Mouse (Mus musculus): ENCODE results near the gene Oprl1. TPM values are rescaled to one million over a fixed set of nuclear protein-coding genes. Genes with fewer than 3 reads are reported as not detected.

The Oprl1 gene
- polyA plus RNA-seq, 1 experiment from 2014 or later: 1.3 TPM

DNA sequence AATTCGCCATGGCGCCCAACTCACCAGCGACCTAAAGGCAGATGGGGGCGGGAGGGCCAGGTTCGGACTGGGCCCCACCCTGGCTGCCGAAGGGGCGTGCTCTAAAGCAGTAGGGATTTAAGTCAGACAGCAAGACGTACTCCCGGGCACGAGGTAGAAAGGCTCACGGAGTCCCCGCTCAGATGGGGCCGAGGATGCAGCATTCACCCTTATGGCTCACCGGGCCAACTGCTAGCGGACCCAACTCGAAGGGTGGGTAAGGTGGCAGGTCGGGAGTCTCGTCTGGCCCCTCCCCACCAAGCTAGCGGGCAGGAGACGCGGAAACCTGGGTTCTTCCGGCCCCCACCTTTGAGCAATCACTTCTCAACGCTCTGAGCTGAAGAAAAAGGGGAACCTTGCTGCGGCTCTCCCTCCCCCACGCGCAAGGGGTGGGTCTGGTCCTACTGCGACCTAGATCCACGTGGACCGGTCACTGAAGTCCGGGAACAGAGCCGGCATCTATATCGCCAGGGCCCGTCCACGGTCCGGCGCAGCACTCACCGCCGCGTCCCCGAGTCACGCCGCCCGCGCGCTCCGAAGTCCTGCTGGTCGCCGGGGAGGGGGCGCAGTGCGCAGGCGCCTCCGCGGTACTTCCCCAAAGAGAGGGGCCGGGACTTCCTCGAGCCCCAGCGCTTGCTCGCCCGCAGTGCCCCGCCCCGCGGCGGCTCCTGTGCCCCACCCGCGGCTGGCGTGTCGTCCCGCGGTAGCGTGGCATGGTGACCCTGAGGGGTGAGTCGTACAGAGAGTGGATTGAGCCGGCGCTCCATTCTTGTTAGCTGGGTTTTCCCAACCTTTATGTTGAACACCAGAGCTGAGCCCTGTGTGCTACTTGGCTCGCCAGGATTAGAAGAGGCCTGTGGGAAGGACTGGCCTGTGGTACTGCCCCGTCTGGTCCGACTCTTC, 21.2 kb upstream of the Oprl1 start, which contains the start of gene Rgs19:
Gene Rgs19, minus strand, starts transcription at position 639 of the 942 bp plus-strand sequence.
- Histone ChIP-seq H3K27ac (peak within 1 kb of the TSS; percentile 71), H3K4me3 (replicated peaks) (peak within 1 kb of the TSS; percentile 68), H3K27me3 (replicated peaks) (no peaks in the 10 kb centered on the region), H3K4me2 (peak within 1 kb of the TSS; percentile 96), H3K9me3 (no peaks in the 10 kb centered on the region), H3K9ac (peak within 1 kb of the TSS; percentile 81), H3K4me1 (peaks cover 16% of the 10 kb centered on the region), H3K36me3 (0 out of 2 replicates have a peak, but pooled peaks cover 9% of the 10 kb centered on the region)
- under 1% methylated on average over 60 of the region's 75 CpGs for WGBS
- peak; percentile 85 for ATAC-seq (ENCODE audit: insufficient read depth, low FRiP score, low read depth)

GRCm38 (mm10) chr2:181694581-181694980, 20.2 kb upstream of the Oprl1 start:
- no peaks in the 10 kb centered on the region for H3K27me3 ChIP-seq (replicated peaks)
- H3K36me3 ChIP-seq: 0 out of 2 replicates have a peak, but pooled peaks cover 1% of the 10 kb centered on the region
- no peak overlapping the region for H3K9ac ChIP-seq
- peak overlapping the region; percentile 68; the same call in 1 of the 2 replicates for H3K4me3 ChIP-seq (replicated peaks)
- no peaks in the 10 kb centered on the region for H3K9me3 ChIP-seq
- peak overlapping the region; percentile 96 for H3K4me2 ChIP-seq
- H3K27ac ChIP-seq: 0 out of 2 replicates have a peak overlapping the region, but pooled peaks have one; percentile 71
- WGBS: 89% methylated on average over 3 of the region's 3 CpGs
- ATAC-seq (ENCODE audit: insufficient read depth, low FRiP score, low read depth): no peak
- peaks cover 16% of the 10 kb centered on the region for H3K4me1 ChIP-seq

GRCm38 (mm10) chr2:181695776-181696175, 19.0 kb upstream of the Oprl1 start:
- no peaks in the 10 kb centered on the region for H3K9me3 ChIP-seq
- H3K9ac ChIP-seq: no peak overlapping the region
- H3K36me3 ChIP-seq: no peaks in the 10 kb centered on the region
- WGBS: 79% methylated on average over 1 of the region's 1 CpGs
- H3K27ac ChIP-seq: no peak overlapping the region
- no peaks in the 10 kb centered on the region for H3K27me3 ChIP-seq (replicated peaks)
- H3K4me1 ChIP-seq: peaks cover 16% of the 10 kb centered on the region
- ATAC-seq (ENCODE audit: insufficient read depth, low FRiP score, low read depth): no peak
- no peak overlapping the region for H3K4me2 ChIP-seq
- no peak overlapping the region for H3K4me3 ChIP-seq (replicated peaks)

- H3K4me3 ChIP-seq (replicated peaks): no peak overlapping the region
- H3K4me2 ChIP-seq: no peak overlapping the region
- H3K27me3 ChIP-seq (replicated peaks): no peaks in the 10 kb centered on the region
- peaks cover 16% of the 10 kb centered on the region for H3K4me1 ChIP-seq
- no peak overlapping the region for H3K9ac ChIP-seq
- no peak for ATAC-seq (ENCODE audit: insufficient read depth, low FRiP score, low read depth)
- WGBS: 68% methylated on average over 33 of the region's 33 CpGs
- no peaks in the 10 kb centered on the region for H3K36me3 ChIP-seq
- no peaks in the 10 kb centered on the region for H3K9me3 ChIP-seq
- no peak overlapping the region for H3K27ac ChIP-seq
Measured at GRCm38 (mm10) chr2:181696801-181697420, 17.9 kb upstream of the Oprl1 start.

GRCm38 (mm10) chr2:181698241-181698640, 16.6 kb upstream of the Oprl1 start, which contains the start of gene Lkaaear1:
Gene Lkaaear1, minus strand, starts transcription at chr2:181698442.
- Histone ChIP-seq H3K36me3 (no peaks in the 10 kb centered on the region), H3K4me2 (no peak within 1 kb of the TSS), H3K4me1 (peaks cover 5% of the 10 kb centered on the region), H3K27me3 (replicated peaks) (no peaks in the 10 kb centered on the region), H3K9ac (no peak within 1 kb of the TSS), H3K4me3 (replicated peaks) (no peak within 1 kb of the TSS), H3K27ac (no peak within 1 kb of the TSS), H3K9me3 (no peaks in the 10 kb centered on the region)
- 51% methylated on average over 5 of the region's 5 CpGs for WGBS
- ATAC-seq (ENCODE audit: insufficient read depth, low FRiP score, low read depth): no peak

DNA sequence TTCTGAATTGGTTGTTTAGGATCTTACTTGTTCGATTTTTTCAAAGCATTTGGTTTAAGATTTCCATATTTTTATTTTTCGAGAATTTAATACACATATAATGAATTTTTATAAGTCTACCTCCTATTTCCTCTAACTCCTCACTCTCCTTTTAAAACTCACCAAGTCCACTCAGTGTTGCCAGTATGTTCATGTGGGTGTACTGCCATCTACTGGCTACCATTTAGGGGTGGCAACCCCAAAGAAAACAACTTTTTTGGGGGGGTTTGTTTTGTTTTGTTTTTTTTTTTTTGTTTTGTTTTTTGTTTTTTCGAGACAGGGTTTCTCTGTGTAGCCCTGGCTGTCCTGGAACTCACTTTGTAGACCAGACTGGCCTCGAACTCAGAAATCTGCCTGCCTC, 8.1 kb upstream of the Oprl1 start:
- no peak for ATAC-seq (ENCODE audit: insufficient read depth, low FRiP score, low read depth)
- no peak overlapping the region for H3K4me2 ChIP-seq
- 46% methylated on average over 4 of the region's 4 CpGs for WGBS
- no peaks in the 10 kb centered on the region for H3K9me3 ChIP-seq
- no peak overlapping the region for H3K27ac ChIP-seq
- H3K4me3 ChIP-seq (replicated peaks): no peak overlapping the region
- no peak overlapping the region for H3K9ac ChIP-seq
- no peaks in the 10 kb centered on the region for H3K36me3 ChIP-seq
- H3K27me3 ChIP-seq (replicated peaks): no peaks in the 10 kb centered on the region
- no peaks in the 10 kb centered on the region for H3K4me1 ChIP-seq

- H3K27ac ChIP-seq: no peak overlapping the region
- H3K36me3 ChIP-seq: no peaks in the 10 kb centered on the region
- H3K4me1 ChIP-seq: 0 out of 2 replicates have a peak, but pooled peaks cover 4% of the 10 kb centered on the region
- no peaks in the 10 kb centered on the region for H3K27me3 ChIP-seq (replicated peaks)
- ATAC-seq (ENCODE audit: insufficient read depth, low FRiP score, low read depth): no peak
- no peak overlapping the region for H3K4me2 ChIP-seq
- no peaks in the 10 kb centered on the region for H3K9me3 ChIP-seq
- no peak overlapping the region for H3K9ac ChIP-seq
- WGBS: 84% methylated on average over 1 of the region's 1 CpGs
- H3K4me3 ChIP-seq (replicated peaks): no peak overlapping the region
Measured at GRCm38 (mm10) chr2:181713749-181714148, 1.1 kb upstream of the Oprl1 start.

- ATAC-seq (ENCODE audit: insufficient read depth, low FRiP score, low read depth): 0 out of 2 replicates have a peak, but pooled peaks have one; percentile 27
- H3K4me2 ChIP-seq: peak overlapping the region; percentile 39
- no peaks in the 10 kb centered on the region for H3K36me3 ChIP-seq
- H3K4me3 ChIP-seq (replicated peaks): peak overlapping the region; percentile 17; the same call in 1 of the 2 replicates
- H3K9ac ChIP-seq: no peak overlapping the region
- no peaks in the 10 kb centered on the region for H3K9me3 ChIP-seq
- 66% methylated on average over 3 of the region's 3 CpGs for WGBS
- no peak overlapping the region for H3K27ac ChIP-seq
- H3K27me3 ChIP-seq (replicated peaks): no peaks in the 10 kb centered on the region
- H3K4me1 ChIP-seq: 0 out of 2 replicates have a peak, but pooled peaks cover 4% of the 10 kb centered on the region
Measured at GRCm38 (mm10) chr2:181715382-181715781, 566 bp downstream of the Oprl1 start.

GRCm38 (mm10) chr2:181716991-181717390, 2.2 kb downstream of the Oprl1 start:
- H3K36me3 ChIP-seq: no peaks in the 10 kb centered on the region
- no peak overlapping the region for H3K27ac ChIP-seq
- H3K27me3 ChIP-seq (replicated peaks): no peaks in the 10 kb centered on the region
- H3K4me2 ChIP-seq: no peak overlapping the region
- WGBS: 40% methylated on average over 3 of the region's 3 CpGs
- 0 out of 2 replicates have a peak, but pooled peaks cover 4% of the 10 kb centered on the region for H3K4me1 ChIP-seq
- no peak overlapping the region for H3K4me3 ChIP-seq (replicated peaks)
- H3K9me3 ChIP-seq: no peaks in the 10 kb centered on the region
- ATAC-seq (ENCODE audit: insufficient read depth, low FRiP score, low read depth): no peak
- H3K9ac ChIP-seq: no peak overlapping the region

GRCm38 (mm10) chr2:181720061-181720460, 5.2 kb downstream of the Oprl1 start:
- no peak overlapping the region for H3K9ac ChIP-seq
- no peaks in the 10 kb centered on the region for H3K36me3 ChIP-seq
- H3K27ac ChIP-seq: no peak overlapping the region
- 33% methylated on average over 3 of the region's 3 CpGs for WGBS
- no peak overlapping the region for H3K4me3 ChIP-seq (replicated peaks)
- no peaks in the 10 kb centered on the region for H3K9me3 ChIP-seq
- no peak for ATAC-seq (ENCODE audit: insufficient read depth, low FRiP score, low read depth)
- no peaks in the 10 kb centered on the region for H3K27me3 ChIP-seq (replicated peaks)
- 0 out of 2 replicates have a peak, but pooled peaks cover 1% of the 10 kb centered on the region for H3K4me1 ChIP-seq
- H3K4me2 ChIP-seq: no peak overlapping the region

GRCm38 (mm10) chr2:181721200-181721599, 6.4 kb downstream of the Oprl1 start:
- H3K4me1 ChIP-seq: no peaks in the 10 kb centered on the region
- H3K27ac ChIP-seq: no peak overlapping the region
- H3K9me3 ChIP-seq: no peaks in the 10 kb centered on the region
- H3K27me3 ChIP-seq (replicated peaks): no peaks in the 10 kb centered on the region
- H3K9ac ChIP-seq: no peak overlapping the region
- H3K4me3 ChIP-seq (replicated peaks): no peak overlapping the region
- H3K4me2 ChIP-seq: no peak overlapping the region
- H3K36me3 ChIP-seq: no peaks in the 10 kb centered on the region
- no peak for ATAC-seq (ENCODE audit: insufficient read depth, low FRiP score, low read depth)

DNA sequence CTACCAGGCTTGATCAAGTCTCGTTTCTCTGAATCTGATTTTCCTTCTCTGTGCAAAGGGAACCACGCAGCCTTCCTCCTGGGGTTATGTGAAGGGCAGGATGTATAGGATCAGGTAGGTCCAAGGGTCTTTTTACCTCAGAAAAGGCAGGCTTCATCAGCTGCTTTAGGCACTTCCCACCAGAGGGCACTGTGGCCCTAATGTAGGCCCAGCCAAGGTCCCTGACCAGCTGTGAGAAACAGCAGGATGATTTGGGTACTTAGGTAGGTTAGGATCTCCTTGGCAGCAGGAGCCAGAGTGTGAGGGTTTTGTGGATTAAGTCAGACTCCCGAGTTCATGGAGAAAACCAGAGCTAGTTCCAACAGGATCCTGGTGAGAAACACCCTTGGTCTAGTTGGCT, 7.4 kb downstream of the Oprl1 start:
- no peaks in the 10 kb centered on the region for H3K4me1 ChIP-seq
- H3K27ac ChIP-seq: no peak overlapping the region
- H3K9ac ChIP-seq: no peak overlapping the region
- WGBS: 13% methylated on average over 3 of the region's 3 CpGs
- H3K9me3 ChIP-seq: no peaks in the 10 kb centered on the region
- ATAC-seq (ENCODE audit: insufficient read depth, low FRiP score, low read depth): no peak
- no peaks in the 10 kb centered on the region for H3K36me3 ChIP-seq
- no peaks in the 10 kb centered on the region for H3K27me3 ChIP-seq (replicated peaks)
- H3K4me3 ChIP-seq (replicated peaks): no peak overlapping the region
- H3K4me2 ChIP-seq: no peak overlapping the region

Data from stomach, embryonic 15.5 days (tissue).